Mouse (Mus musculus): ENCODE measurements at regions not wholly inside any gene's neighbourhood (a gene's known extent, or its start where the extent isn't known, plus 50 kb on each side); places are given as distances from the start of the nearest gene placed in this dataset.

DNA sequence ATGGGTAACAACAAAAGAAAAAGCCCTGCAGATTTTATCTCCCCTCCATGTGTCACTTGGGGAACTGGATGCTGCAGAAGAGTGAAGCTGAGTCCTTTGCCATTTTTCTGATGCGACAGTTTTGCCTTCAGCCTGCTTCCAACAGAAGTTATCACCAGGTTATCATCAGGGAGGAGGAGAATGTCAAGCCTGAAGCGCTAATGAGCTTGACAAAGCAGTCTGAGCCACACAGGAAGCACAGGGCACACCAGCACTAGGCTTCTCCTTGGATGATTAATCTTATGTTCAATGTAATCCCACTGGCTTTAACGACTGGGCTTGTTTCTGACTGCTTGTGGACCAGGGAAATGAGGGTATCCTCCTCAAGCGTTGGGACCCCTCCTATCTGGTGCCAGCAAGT lies 122.2 kb downstream of the Mbl2 start:
- Histone ChIP-seq H3K36me3 (no peaks in the 10 kb centered on the region), H3K9me3 (replicated peaks) (no peaks in the 10 kb centered on the region), H3K27ac (no peak overlapping the region), H3K4me3 (no peak overlapping the region), H3K4me2 (replicated peaks) (no peak overlapping the region), H3K4me1 (no peaks in the 10 kb centered on the region; the same call in 1 of the 2 replicates), H3K9ac (no peak overlapping the region), H3K27me3 (no peaks in the 10 kb centered on the region)
- no peak for ATAC-seq (ENCODE audit: low FRiP score)
- WGBS: 52% methylated on average over 4 of the region's 4 CpGs

DNA sequence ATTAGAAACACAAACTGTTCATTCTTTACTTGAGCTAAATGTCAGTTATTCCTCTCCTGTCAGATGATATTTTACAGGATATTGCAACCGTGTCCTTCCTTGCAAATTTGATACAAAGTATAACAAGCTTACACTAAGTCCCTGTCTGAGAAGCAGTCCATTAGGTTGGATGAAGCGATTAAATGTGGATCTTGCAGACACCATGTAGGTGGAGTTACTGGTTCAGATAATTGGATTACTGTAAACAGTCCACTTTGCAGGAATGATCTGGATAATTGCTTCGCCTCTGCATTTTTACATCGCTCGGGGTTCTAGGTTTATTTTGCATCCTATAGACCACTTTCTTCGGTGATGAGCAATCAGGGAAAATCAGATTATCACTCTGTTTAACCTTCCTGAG lies 126.2 kb downstream of the Mbl2 start:
- Histone ChIP-seq H3K4me1 (no peaks in the 10 kb centered on the region; the same call in 1 of the 2 replicates), H3K4me3 (no peak overlapping the region), H3K27me3 (no peaks in the 10 kb centered on the region), H3K4me2 (replicated peaks) (no peak overlapping the region), H3K27ac (no peak overlapping the region), H3K9me3 (replicated peaks) (no peaks in the 10 kb centered on the region), H3K36me3 (no peaks in the 10 kb centered on the region), H3K9ac (no peak overlapping the region)
- 82% methylated on average over 6 of the region's 6 CpGs for WGBS
- ATAC-seq (ENCODE audit: low FRiP score): no peak

DNA sequence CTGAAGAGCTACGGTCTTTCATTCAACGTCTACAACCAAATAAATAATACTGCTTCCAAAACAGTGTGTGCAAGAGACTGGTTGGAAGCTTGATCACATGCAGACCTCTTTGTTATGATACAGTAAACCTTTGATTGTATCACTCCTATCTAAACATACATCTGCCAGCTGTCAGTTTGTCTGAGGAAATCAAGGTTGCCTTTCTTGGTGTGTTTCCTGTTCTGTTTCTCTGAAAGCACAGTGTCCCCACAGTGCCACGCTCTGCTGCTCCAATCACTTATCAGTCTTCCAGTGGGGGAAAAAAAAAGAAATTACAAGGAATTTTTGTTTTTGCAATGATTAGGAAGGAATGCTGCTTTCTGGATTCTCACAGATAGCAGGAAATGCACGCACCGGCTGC lies 139.2 kb downstream of the Mbl2 start:
- Histone ChIP-seq H3K4me2 (replicated peaks) (no peak overlapping the region), H3K27me3 (no peaks in the 10 kb centered on the region), H3K9ac (no peak overlapping the region), H3K9me3 (replicated peaks) (no peaks in the 10 kb centered on the region), H3K36me3 (no peaks in the 10 kb centered on the region), H3K4me1 (0 out of 2 replicates have a peak, but pooled peaks cover 2% of the 10 kb centered on the region), H3K27ac (no peak overlapping the region), H3K4me3 (no peak overlapping the region)
- no peak for ATAC-seq (ENCODE audit: low FRiP score)
- 71% methylated on average over 5 of the region's 5 CpGs for WGBS

DNA sequence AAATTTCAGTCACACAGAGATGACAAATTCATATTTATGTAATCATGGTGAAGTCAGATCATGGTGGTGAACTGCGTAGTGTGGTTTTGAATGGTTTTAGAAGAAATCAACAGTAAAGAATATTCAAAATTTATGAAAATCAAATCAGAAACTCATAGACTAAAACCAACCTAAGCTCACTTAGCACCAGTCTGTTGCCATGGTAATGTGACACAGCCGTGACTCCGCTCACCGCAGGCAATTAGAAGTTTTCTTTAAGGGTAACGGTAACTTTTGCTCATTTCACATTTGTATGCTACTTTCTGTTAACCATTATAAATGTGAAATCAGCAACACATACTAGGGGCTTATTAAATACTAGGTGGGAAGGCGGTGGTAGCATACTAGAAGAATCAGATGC lies 147.0 kb downstream of the Mbl2 start:
- H3K27ac ChIP-seq: no peak overlapping the region
- no peak overlapping the region for H3K4me2 ChIP-seq (replicated peaks)
- H3K27me3 ChIP-seq: no peaks in the 10 kb centered on the region
- H3K4me1 ChIP-seq: no peaks in the 10 kb centered on the region
- H3K36me3 ChIP-seq: no peaks in the 10 kb centered on the region
- no peak for ATAC-seq (ENCODE audit: low FRiP score)
- H3K9ac ChIP-seq: no peak overlapping the region
- H3K4me3 ChIP-seq: no peak overlapping the region
- 65% methylated on average over 6 of the region's 6 CpGs for WGBS
- H3K9me3 ChIP-seq (replicated peaks): no peaks in the 10 kb centered on the region

DNA sequence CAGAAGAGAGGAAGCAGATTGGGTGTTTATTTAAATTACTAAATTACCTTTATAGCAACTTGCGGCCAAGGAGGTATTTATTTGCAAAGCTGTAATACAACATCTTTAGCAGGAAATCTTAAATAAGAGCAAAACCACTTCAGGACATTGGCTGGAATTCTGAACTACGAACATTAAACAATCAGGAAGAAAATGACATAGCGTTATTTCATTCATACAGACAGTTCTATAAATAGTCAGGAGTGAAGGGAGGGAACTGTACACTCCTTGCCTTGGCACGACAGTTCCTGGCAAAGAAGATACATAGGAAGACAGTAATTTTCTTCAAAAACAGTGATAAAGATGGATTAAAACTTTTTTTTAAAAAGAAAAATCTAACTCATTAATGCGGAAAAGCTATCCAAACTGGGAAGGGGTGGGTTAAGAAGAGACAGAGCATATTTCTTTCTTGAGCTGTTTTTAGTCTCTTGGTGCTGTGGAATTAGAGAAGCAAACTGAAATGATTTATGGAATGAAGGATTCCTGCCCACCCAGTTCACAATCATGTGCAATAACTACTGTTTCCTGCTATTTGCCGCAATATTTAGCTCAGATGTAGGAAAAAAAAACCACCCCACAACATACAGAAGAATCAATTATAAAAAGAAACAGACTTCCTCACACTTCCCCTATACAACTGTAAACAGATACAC lies 147.9 kb downstream of the Mbl2 start:
- Histone ChIP-seq H3K4me1 (no peaks in the 10 kb centered on the region), H3K4me2 (replicated peaks) (no peak overlapping the region), H3K27ac (no peak overlapping the region), H3K27me3 (no peaks in the 10 kb centered on the region), H3K4me3 (no peak overlapping the region), H3K9ac (no peak overlapping the region), H3K9me3 (replicated peaks) (no peaks in the 10 kb centered on the region), H3K36me3 (no peaks in the 10 kb centered on the region)
- WGBS: 86% methylated on average over 6 of the region's 6 CpGs
- no peak for ATAC-seq (ENCODE audit: low FRiP score)

DNA sequence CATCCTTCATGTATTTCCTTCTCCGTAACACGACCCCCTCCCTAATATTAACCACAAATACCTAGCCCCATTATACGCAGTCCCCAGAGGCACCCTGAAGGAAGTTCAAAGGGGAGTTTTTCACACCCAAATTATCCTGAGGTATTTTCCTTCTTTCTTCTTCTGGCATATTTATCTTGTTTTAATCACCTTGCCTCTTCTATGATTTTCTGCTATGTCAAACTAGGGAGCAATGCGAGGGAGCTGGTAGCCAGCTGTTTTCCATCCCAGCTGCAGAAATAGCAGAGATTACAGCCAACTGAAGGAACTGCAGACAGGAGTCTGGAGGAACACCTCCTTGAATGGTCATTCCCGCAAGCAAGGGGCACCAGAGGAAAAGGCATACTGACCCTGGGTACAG lies 155.7 kb downstream of the Dkk1 start:
- Histone ChIP-seq H3K9me3 (replicated peaks) (no peaks in the 10 kb centered on the region), H3K27ac (no peak overlapping the region), H3K4me2 (replicated peaks) (no peak overlapping the region), H3K27me3 (no peaks in the 10 kb centered on the region), H3K36me3 (no peaks in the 10 kb centered on the region), H3K4me1 (no peaks in the 10 kb centered on the region), H3K4me3 (no peak overlapping the region), H3K9ac (no peak overlapping the region)
- ATAC-seq (ENCODE audit: low FRiP score): no peak
- 65% methylated on average over 5 of the region's 5 CpGs for WGBS

DNA sequence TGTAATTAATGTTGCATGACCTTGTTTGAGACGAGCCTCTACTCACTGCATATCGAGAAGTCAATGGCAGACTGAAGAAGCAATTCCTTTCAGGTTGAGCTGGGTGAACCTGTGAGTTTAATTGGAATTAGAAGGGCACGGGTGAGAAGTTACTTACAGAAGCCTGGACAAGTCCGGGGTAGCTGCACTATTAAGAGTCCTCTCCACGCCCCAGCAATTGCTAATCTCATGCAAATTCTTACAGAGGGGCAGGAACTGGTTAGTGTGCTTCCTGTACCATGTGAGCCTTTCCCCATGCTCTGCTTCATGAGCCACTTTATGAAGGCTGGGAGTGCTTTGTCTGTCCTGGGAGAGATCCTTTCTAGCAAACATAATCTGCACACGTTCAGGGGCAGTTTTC lies 142.5 kb downstream of the Dkk1 start:
- Histone ChIP-seq H3K9me3 (replicated peaks) (no peaks in the 10 kb centered on the region), H3K27me3 (no peaks in the 10 kb centered on the region), H3K27ac (no peak overlapping the region), H3K4me3 (no peak overlapping the region), H3K9ac (no peak overlapping the region), H3K36me3 (no peaks in the 10 kb centered on the region), H3K4me2 (replicated peaks) (no peak overlapping the region), H3K4me1 (no peaks in the 10 kb centered on the region)
- no peak for ATAC-seq (ENCODE audit: low FRiP score)
- WGBS: 77% methylated on average over 6 of the region's 6 CpGs

DNA sequence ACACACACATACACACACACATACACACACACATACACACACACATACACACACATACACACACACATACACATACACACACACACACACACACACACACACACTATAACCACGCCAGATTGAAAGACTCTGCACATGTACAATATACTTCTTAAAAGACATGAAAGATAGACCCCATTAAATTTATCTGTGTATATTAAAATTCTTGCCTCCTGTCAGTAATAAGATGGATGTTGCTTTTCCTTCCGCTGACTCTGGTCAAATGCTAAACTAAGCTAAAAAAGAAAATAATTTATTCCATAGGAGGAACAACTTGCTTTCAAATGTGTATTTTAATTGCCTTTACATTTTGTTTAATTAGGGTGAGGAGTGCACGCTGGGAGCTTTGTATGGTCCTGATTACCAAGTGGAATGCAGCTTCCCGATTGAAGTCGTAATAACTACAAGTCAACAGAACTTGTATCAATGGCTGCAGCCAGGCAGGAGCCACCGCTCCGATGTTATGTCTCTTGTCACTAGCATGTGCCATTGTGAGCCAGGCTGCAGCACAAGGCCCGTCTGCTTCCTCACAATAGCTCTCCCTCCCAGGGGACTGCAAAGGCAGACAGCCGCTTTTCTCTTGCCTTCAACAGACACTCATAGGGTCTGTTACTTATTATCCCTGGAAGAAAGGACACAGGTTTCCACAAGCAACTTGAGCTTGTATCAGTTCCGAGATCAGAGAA lies 129.7 kb downstream of the Dkk1 start:
- no peaks in the 10 kb centered on the region for H3K9me3 ChIP-seq (replicated peaks)
- peaks cover 6% of the 10 kb centered on the region; the same call in 1 of the 2 replicates for H3K4me1 ChIP-seq
- no peak overlapping the region for H3K9ac ChIP-seq
- ATAC-seq (ENCODE audit: low FRiP score): peak; percentile 97
- H3K4me2 ChIP-seq (replicated peaks): peak overlapping the region; percentile 41
- H3K4me3 ChIP-seq: no peak overlapping the region
- H3K27me3 ChIP-seq: no peaks in the 10 kb centered on the region
- peak overlapping the region; percentile 30; the same call in 1 of the 2 replicates for H3K27ac ChIP-seq
- H3K36me3 ChIP-seq: no peaks in the 10 kb centered on the region
- 15% methylated on average over 10 of the region's 10 CpGs for WGBS

DNA sequence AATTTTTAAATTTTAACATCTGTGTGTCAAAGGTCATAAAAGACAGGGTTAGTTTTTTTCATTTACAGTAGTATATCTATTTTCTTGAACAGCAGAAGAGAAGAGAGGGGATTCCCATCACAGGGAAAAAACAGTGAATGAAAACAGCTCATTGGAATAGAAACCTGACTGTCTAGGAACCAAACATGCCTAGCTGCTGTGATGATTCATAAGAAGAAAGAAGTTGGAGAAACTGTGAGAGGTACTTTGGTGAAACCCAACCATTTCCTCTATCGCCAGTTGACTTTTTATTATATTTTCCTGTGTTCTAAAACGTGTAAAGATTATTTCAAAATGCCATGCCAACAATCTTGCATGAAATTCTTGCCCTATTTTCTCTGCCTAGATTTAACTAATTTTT lies 123.8 kb downstream of the Dkk1 start:
- H3K9me3 ChIP-seq (replicated peaks): no peaks in the 10 kb centered on the region
- 92% methylated on average over 2 of the region's 2 CpGs for WGBS
- ATAC-seq (ENCODE audit: low FRiP score): no peak
- no peaks in the 10 kb centered on the region for H3K36me3 ChIP-seq
- no peak overlapping the region for H3K4me3 ChIP-seq
- H3K27me3 ChIP-seq: no peaks in the 10 kb centered on the region
- H3K9ac ChIP-seq: no peak overlapping the region
- H3K4me1 ChIP-seq: 0 out of 2 replicates have a peak, but pooled peaks cover 2% of the 10 kb centered on the region
- H3K4me2 ChIP-seq (replicated peaks): no peak overlapping the region
- H3K27ac ChIP-seq: no peak overlapping the region

DNA sequence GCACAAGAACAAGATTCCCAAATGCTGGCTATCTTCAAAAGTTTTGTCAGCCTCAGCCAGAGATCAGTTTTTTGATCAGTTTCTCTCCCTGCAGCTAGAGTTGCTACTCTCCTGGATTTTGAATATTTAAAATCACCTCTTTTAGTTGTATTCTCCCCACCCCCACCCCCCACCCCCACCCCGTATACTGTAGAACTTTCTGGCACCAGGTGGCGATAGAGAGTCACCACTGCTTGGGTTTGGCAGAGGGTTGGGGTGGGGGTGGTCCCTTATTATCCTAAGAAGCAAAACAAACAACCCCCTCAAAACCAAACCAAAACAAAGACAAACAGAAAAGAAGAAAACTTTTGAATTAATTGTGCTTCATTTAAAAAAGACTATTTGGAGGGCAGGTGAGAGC lies 122.0 kb downstream of the Dkk1 start:
- Histone ChIP-seq H3K27ac (no peak overlapping the region), H3K9ac (no peak overlapping the region), H3K4me1 (0 out of 2 replicates have a peak, but pooled peaks cover 2% of the 10 kb centered on the region), H3K4me2 (replicated peaks) (no peak overlapping the region), H3K4me3 (no peak overlapping the region), H3K36me3 (no peaks in the 10 kb centered on the region), H3K9me3 (replicated peaks) (no peaks in the 10 kb centered on the region), H3K27me3 (no peaks in the 10 kb centered on the region)
- 0% methylated on average over 2 of the region's 2 CpGs for WGBS
- ATAC-seq (ENCODE audit: low FRiP score): no peak

DNA sequence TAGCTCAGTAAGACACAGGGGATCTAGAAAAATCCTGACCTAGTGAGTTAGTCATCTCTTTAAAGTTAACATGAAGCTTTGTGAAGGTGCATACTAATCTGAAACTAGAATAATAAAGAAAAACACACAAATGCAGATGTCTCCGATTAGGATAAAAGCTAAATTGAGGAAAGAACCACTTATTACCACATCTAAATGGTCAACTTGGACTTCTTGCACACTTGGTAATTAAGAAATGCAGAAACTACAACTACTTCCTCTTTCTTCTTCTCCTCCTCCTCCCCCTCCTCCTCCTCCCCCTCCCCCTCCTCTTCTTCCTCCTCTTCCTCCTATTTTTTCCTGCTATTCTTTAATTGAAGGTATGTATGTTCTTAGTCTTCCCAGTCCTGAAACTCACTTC lies 116.3 kb downstream of the Dkk1 start:
- no peak overlapping the region for H3K4me2 ChIP-seq (replicated peaks)
- H3K9ac ChIP-seq: no peak overlapping the region
- no peaks in the 10 kb centered on the region for H3K27me3 ChIP-seq
- H3K36me3 ChIP-seq: no peaks in the 10 kb centered on the region
- H3K4me3 ChIP-seq: no peak overlapping the region
- H3K4me1 ChIP-seq: no peaks in the 10 kb centered on the region
- WGBS: 86% methylated on average over 1 of the region's 1 CpGs
- H3K9me3 ChIP-seq (replicated peaks): no peaks in the 10 kb centered on the region
- no peak overlapping the region for H3K27ac ChIP-seq
- no peak for ATAC-seq (ENCODE audit: low FRiP score)

DNA sequence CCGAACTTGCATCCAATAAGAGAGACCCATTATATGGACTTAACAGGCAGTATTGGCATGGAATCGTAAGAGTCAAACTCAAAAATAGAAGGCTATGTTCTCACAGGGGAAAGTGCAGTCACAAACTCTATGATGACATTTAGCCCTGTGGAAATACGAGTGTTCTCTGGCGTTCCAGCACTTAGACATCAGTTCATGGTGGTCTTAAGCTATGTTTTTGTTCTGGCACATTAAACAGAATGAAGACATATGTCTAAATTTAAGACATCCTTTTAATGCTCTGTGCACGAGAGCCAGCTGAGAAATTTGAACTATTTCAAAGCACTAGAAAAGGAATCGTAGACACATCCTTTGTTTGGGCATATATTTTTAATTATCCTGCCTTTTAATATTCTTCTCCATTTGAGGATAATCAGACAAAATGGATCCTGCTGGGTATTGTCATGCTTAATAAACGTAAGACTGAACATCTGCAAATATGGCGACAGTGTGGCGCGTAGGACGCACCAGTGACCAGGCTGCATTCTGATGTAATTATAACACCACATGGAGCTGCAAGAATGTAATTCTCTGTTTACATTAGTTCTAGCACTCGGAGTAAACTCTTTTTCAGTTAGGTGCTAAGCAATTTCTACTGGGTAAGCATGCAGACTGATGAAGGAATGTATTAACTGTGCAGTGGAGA lies 114.3 kb downstream of the Dkk1 start:
- Histone ChIP-seq H3K4me1 (no peaks in the 10 kb centered on the region), H3K36me3 (no peaks in the 10 kb centered on the region), H3K27me3 (no peaks in the 10 kb centered on the region), H3K27ac (no peak overlapping the region), H3K9me3 (replicated peaks) (no peaks in the 10 kb centered on the region), H3K9ac (no peak overlapping the region), H3K4me2 (replicated peaks) (no peak overlapping the region), H3K4me3 (no peak overlapping the region)
- WGBS: 65% methylated on average over 12 of the region's 12 CpGs
- ATAC-seq (ENCODE audit: low FRiP score): no peak
